Comparison of ENCODE assay signal across 28 mouse cellular contexts in genomic region chr4:53140678-53141077, GRCm38 (mm10). TPM values are rescaled to one million over a fixed set of nuclear protein-coding genes. Genes with fewer than 3 reads are reported as not detected.
DNase-seq lines count a peak whose midpoint lies in the region; ATAC-seq and TF ChIP-seq lines count a peak whose summit lies in the region.
"Had no signal": no experiment of that assay in that cellular context is flagged by ENCODE, and none has a peak within 500 bp of the region (broad histone marks: within the 10 kb centered on the region; RNA-seq: fewer than 3 reads in every experiment).

No protein-coding gene starts in this region.

- no peak for DNase-seq in liver, adult 2 months (ENCODE audit: extremely low read depth, low read depth, low spot score)
- DNase-seq in liver = no peak
- DNase-seq in right cerebral cortex, postnatal 36 days (ENCODE audit: low spot score in 2 of 2) = no peak
- DNase-seq in hindbrain, postnatal 0 days (ENCODE audit: low spot score) = no peak
- no peak for DNase-seq in left cerebral cortex, postnatal 14 days (ENCODE audit: low spot score in 2 of 2)
- DNase-seq: adrenal gland, adult 2 months; adrenal gland, postnatal 14 days; B cell, adult 2 months; cerebellum, adult 11 months; cerebellum, adult 2 months; cerebellum, adult 9-11 months; cerebellum, postnatal 25 days; forebrain, postnatal 0 days; gastrocnemius, postnatal 36 days; heart, postnatal 10 days; heart, postnatal 36 days had no signal

- H3K79me2 ChIP-seq in liver, adult 2 months (ENCODE audit: control insufficient read depth, insufficient read depth, low read length) = peaks cover 25% of the 10 kb centered on the region

- no peak for TF ChIP-seq POLR2A in liver, adult 2 months (IDR thresholded peaks at IDR 0.05; ENCODE audit: extremely low read depth, insufficient read depth, low read length)

- peaks cover 17% of the 10 kb centered on the region for H3K36me3 ChIP-seq in liver, adult 2 months (ENCODE audit: control insufficient read depth, insufficient read depth, low read length)
- no peaks in the 10 kb centered on the region for H3K36me3 ChIP-seq in liver, embryonic 12.5 days
- H3K36me3 ChIP-seq in liver, embryonic 15.5 days (replicated peaks) = no peaks in the 10 kb centered on the region
- no peaks in the 10 kb centered on the region for H3K36me3 ChIP-seq in hindbrain, postnatal 0 days (ENCODE audit: insufficient read depth, low read length)
- H3K36me3 ChIP-seq: embryonic facial prominence, embryonic 12.5 days; heart, embryonic 15.5 days; hindbrain, embryonic 10.5 days; hindbrain, embryonic 13.5 days had no signal

- intact Hi-C loops in left cerebral cortex, postnatal 14 days (cut with DNase I) = no loop called here

- H3K4me1 ChIP-seq in liver, adult 2 months (ENCODE audit: control insufficient read depth, insufficient read depth, low read length) = peaks cover 50% of the 10 kb centered on the region
- peaks cover 39% of the 10 kb centered on the region for H3K4me1 ChIP-seq in liver, embryonic 12.5 days
- H3K4me1 ChIP-seq in liver, embryonic 15.5 days (replicated peaks) = peaks cover 47% of the 10 kb centered on the region
- H3K4me1 ChIP-seq in hindbrain, postnatal 0 days (ENCODE audit: insufficient read depth, low read length) = peaks cover 7% of the 10 kb centered on the region
- H3K4me1 ChIP-seq: embryonic facial prominence, embryonic 12.5 days; embryonic facial prominence, embryonic 15.5 days had no signal

- 42% methylated on average over 6 of the region's 6 CpGs for WGBS in liver, adult 2 months
- WGBS in liver, embryonic 12.5 days (ENCODE audit: insufficient replicate concordance) = 78% methylated on average over 6 of the region's 6 CpGs
- WGBS in liver, embryonic 15.5 days (ENCODE audit: insufficient replicate concordance) = 63% methylated on average over 6 of the region's 6 CpGs
- 94% methylated on average over 6 of the region's 6 CpGs for WGBS in hindbrain, postnatal 0 days

- H3K27me3 ChIP-seq in liver, adult 2 months (ENCODE audit: control insufficient read depth, insufficient read depth, low read length) = no peaks in the 10 kb centered on the region
- H3K27me3 ChIP-seq in liver, embryonic 12.5 days (replicated peaks) = no peaks in the 10 kb centered on the region
- H3K27me3 ChIP-seq in liver, embryonic 15.5 days = no peaks in the 10 kb centered on the region
- H3K27me3 ChIP-seq in hindbrain, postnatal 0 days (ENCODE audit: insufficient read depth, low read length) = no peaks in the 10 kb centered on the region
- H3K27me3 ChIP-seq: CH12.LX; embryonic facial prominence, embryonic 12.5 days; embryonic facial prominence, embryonic 15.5 days; heart, embryonic 15.5 days; hindbrain, embryonic 13.5 days had no signal

- ATAC-seq in liver, embryonic 12.5 days = no peak
- ATAC-seq in liver, embryonic 15.5 days (ENCODE audit: insufficient read depth) = no peak
- no peak for ATAC-seq in hindbrain, postnatal 0 days
- ATAC-seq: forebrain, embryonic 14.5 days; forebrain, postnatal 0 days; hindbrain, embryonic 16.5 days had no signal

- peak overlapping the region; percentile 80 for H3K27ac ChIP-seq in liver, adult 2 months (replicated peaks; ENCODE audit: insufficient read depth, low read depth, low read length)
- no peak overlapping the region for H3K27ac ChIP-seq in liver, embryonic 12.5 days
- H3K27ac ChIP-seq in liver, embryonic 15.5 days (replicated peaks) = peak overlapping the region; percentile 61
- no peak overlapping the region for H3K27ac ChIP-seq in hindbrain, postnatal 0 days
- H3K27ac ChIP-seq: embryonic facial prominence, embryonic 12.5 days; embryonic facial prominence, embryonic 15.5 days; heart, embryonic 15.5 days; hindbrain, embryonic 10.5 days; hindbrain, embryonic 13.5 days had no signal

- TF ChIP-seq CTCF in liver, adult 2 months (IDR thresholded peaks at IDR 0.05; ENCODE audit: low read depth, low read length) = no peak
- TF ChIP-seq CTCF in hindbrain, postnatal 0 days (IDR thresholded peaks at IDR 0.05; ENCODE audit: low read depth) = no peak

- peak overlapping the region; percentile 5; the same call in 1 of the 2 replicates for H3K9ac ChIP-seq in liver, adult 2 months (ENCODE audit: low read depth, low read length)
- no peak overlapping the region for H3K9ac ChIP-seq in liver, embryonic 12.5 days
- no peak overlapping the region for H3K9ac ChIP-seq in liver, embryonic 15.5 days
- no peak overlapping the region for H3K9ac ChIP-seq in hindbrain, postnatal 0 days (replicated peaks; ENCODE audit: low read length)
- H3K9ac ChIP-seq: embryonic facial prominence, embryonic 12.5 days; embryonic facial prominence, embryonic 15.5 days; forebrain, postnatal 0 days; heart, embryonic 15.5 days; hindbrain, embryonic 13.5 days had no signal

- no peak overlapping the region for H3K4me3 ChIP-seq in liver, adult 2 months (ENCODE audit: insufficient read depth, low read depth, low read length)
- H3K4me3 ChIP-seq in liver, embryonic 12.5 days = no peak overlapping the region
- H3K4me3 ChIP-seq in liver, embryonic 15.5 days (replicated peaks) = no peak overlapping the region
- no peak overlapping the region for H3K4me3 ChIP-seq in hindbrain, postnatal 0 days (ENCODE audit: low read length)
- H3K4me3 ChIP-seq: embryonic facial prominence, embryonic 12.5 days; embryonic facial prominence, embryonic 15.5 days; heart, embryonic 15.5 days; hindbrain, embryonic 10.5 days; hindbrain, embryonic 13.5 days had no signal

- no peaks in the 10 kb centered on the region for H3K9me3 ChIP-seq in liver, embryonic 12.5 days (replicated peaks)
- H3K9me3 ChIP-seq in liver, embryonic 15.5 days (replicated peaks) = no peaks in the 10 kb centered on the region
- H3K9me3 ChIP-seq in hindbrain, postnatal 0 days (ENCODE audit: low read length) = no peaks in the 10 kb centered on the region
- H3K9me3 ChIP-seq: embryonic facial prominence, embryonic 12.5 days; embryonic facial prominence, embryonic 15.5 days; G1E; heart, embryonic 15.5 days; hindbrain, embryonic 10.5 days; hindbrain, embryonic 13.5 days had no signal

- H3K4me2 ChIP-seq in liver, embryonic 12.5 days = peak overlapping the region; percentile 22
- H3K4me2 ChIP-seq in liver, embryonic 15.5 days = peak overlapping the region; percentile 32
- no peak overlapping the region for H3K4me2 ChIP-seq in hindbrain, postnatal 0 days (ENCODE audit: low read depth, low read length)
- H3K4me2 ChIP-seq: embryonic facial prominence, embryonic 12.5 days; embryonic facial prominence, embryonic 15.5 days; heart, embryonic 11.5 days; heart, embryonic 15.5 days; hindbrain, embryonic 13.5 days had no signal

RNA-seq across cellular contexts. Expression of gene Abca1, which starts 19.0 kb away (rescaled TPM):
- total RNA-seq in liver, adult 2 months (2014; rRNA removed) = 65.4 and 89.1 TPM in 2 replicates
- 17.1 and 21.0 TPM in 2 replicates for polyA plus RNA-seq in liver, adult 2 months (2012; rRNA removed)
- polyA plus RNA-seq in liver, embryonic 12.5 days (2016; fragmentation: Nextera tagmentation; extraction: Ambion mirVana) = 9.8 and 10.1 TPM in 2 replicates
- polyA plus RNA-seq in liver, embryonic 15.5 days (2015; fragmentation: Nextera tagmentation; extraction: Ambion mirVana) = 11.5 and 14.8 TPM in 2 replicates
- 43.5 and 49.5 TPM in 2 replicates for total RNA-seq in hindbrain, postnatal 0 days (2014; rRNA removed)
- polyA plus RNA-seq in hindbrain, postnatal 0 days (2015; fragmentation: Nextera tagmentation; extraction: Ambion mirVana) = 8.8 TPM in 2 replicates
- total RNA-seq in left cerebral cortex, postnatal 14 days (2021) = 10 to 100 TPM; 23.2 to 23.5 TPM

Comparison
In these comparisons a context has a peak if more than half of its experiments do, and no peak if none do; other contexts are left out.
1. H3K27ac ChIP-seq: peak in liver, adult 2 months (single experiment) and liver, embryonic 15.5 days (single experiment); none in liver, embryonic 12.5 days (single experiment) and hindbrain, postnatal 0 days (single experiment).